ENCODE assay signal across 10 mouse cellular contexts in the genomic region with DNA sequence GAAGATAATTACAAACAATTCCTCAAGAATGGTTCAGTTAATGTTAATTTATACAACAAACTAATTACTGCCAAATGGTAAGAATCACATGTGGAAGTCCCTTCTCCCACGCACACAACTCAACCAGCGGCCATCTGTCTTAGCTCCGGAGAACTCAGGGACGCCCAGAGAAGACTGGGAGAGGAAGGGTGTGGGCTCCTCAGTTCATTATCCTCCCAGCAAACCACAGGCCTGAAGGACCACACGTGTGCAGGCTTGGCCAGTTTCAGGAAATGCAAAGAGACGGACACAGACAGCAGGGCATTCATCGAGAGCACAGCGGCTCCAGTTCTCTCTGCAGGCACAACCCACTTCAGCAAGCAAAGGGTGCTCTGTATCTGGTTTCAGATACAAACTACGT.
DNase-seq lines count a peak whose midpoint lies in the region; ATAC-seq and TF ChIP-seq lines count a peak whose summit lies in the region.
"Had no signal": no experiment of that assay in that cellular context is flagged by ENCODE, and none has a peak within 500 bp of the region (broad histone marks: within the 10 kb centered on the region; RNA-seq: fewer than 3 reads in every experiment).

No protein-coding gene starts in this region.

- H3K27ac ChIP-seq in heart, adult 2 months, result no peak overlapping the region
- H3K27ac ChIP-seq in neural tube, embryonic 11.5 days (ENCODE audit: low read depth, low read length), result no peak overlapping the region
- no peak overlapping the region for H3K27ac ChIP-seq in neural tube, embryonic 15.5 days (replicated peaks)

- peak; percentile 8 to 18 for DNase-seq in heart, postnatal 10 days
- no peak for DNase-seq in heart, adult 2 months
- DNase-seq in neural tube, embryonic 11.5 days (ENCODE audit: low spot score), result peak; percentile 18
- peak; percentile 12 for DNase-seq in left cerebral cortex, adult 11 months (ENCODE audit: low spot score)
- DNase-seq in spleen, postnatal 36 days (ENCODE audit: low spot score in 2 of 2), result no peak
- no peak for DNase-seq in thymus, postnatal 0 days (ENCODE audit: low spot score)
- DNase-seq: heart, postnatal 14 days had no signal

- WGBS in heart, adult 2 months, result 43% methylated on average over 9 of the region's 9 CpGs
- 38% methylated on average over 9 of the region's 9 CpGs for WGBS in neural tube, embryonic 11.5 days
- 50% methylated on average over 9 of the region's 9 CpGs for WGBS in neural tube, embryonic 15.5 days

- H3K36me3 ChIP-seq in heart, adult 2 months (ENCODE audit: control insufficient read depth, insufficient read depth, low read length), result no peaks in the 10 kb centered on the region
- H3K36me3 ChIP-seq in neural tube, embryonic 11.5 days (ENCODE audit: control insufficient read depth, insufficient read depth, low read length), result no peaks in the 10 kb centered on the region
- H3K36me3 ChIP-seq in neural tube, embryonic 15.5 days, result no peaks in the 10 kb centered on the region

- H3K27me3 ChIP-seq in heart, adult 2 months (ENCODE audit: control insufficient read depth, insufficient read depth, low read length), result no peaks in the 10 kb centered on the region
- no peaks in the 10 kb centered on the region for H3K27me3 ChIP-seq in neural tube, embryonic 11.5 days (ENCODE audit: control insufficient read depth, insufficient read depth, low read length)
- no peaks in the 10 kb centered on the region for H3K27me3 ChIP-seq in neural tube, embryonic 15.5 days (replicated peaks)

- no peaks in the 10 kb centered on the region for H3K9me3 ChIP-seq in neural tube, embryonic 11.5 days (ENCODE audit: control insufficient read depth, low read length)
- H3K9me3 ChIP-seq in neural tube, embryonic 15.5 days (replicated peaks), result no peaks in the 10 kb centered on the region

- TF ChIP-seq CTCF in heart, adult 2 months (IDR thresholded peaks at IDR 0.05), result no peak

- intact Hi-C loops in heart, postnatal 10 days (cut with DNase I), result no loop called here
- intact Hi-C loops in heart, adult 2 months (cut with DNase I), result no loop called here

- H3K4me3 ChIP-seq in heart, adult 2 months, result no peak overlapping the region
- no peak overlapping the region for H3K4me3 ChIP-seq in neural tube, embryonic 11.5 days (ENCODE audit: low read depth, low read length)
- H3K4me3 ChIP-seq in neural tube, embryonic 15.5 days (replicated peaks), result no peak overlapping the region
- H3K4me3 ChIP-seq: erythroblast, embryonic 14.5 days had no signal

- TF ChIP-seq POLR2A in heart, adult 2 months (IDR thresholded peaks at IDR 0.05; ENCODE audit: insufficient read depth, low read depth, low read length), result no peak

- H3K79me2 ChIP-seq in heart, adult 2 months (replicated peaks; ENCODE audit: control insufficient read depth, insufficient read depth, low read length), result no peaks in the 10 kb centered on the region

- H3K9ac ChIP-seq in heart, adult 2 months (ENCODE audit: low read depth, low read length), result no peak overlapping the region
- no peak overlapping the region for H3K9ac ChIP-seq in neural tube, embryonic 11.5 days (ENCODE audit: low read length)
- no peak overlapping the region for H3K9ac ChIP-seq in neural tube, embryonic 15.5 days (replicated peaks)

- H3K4me2 ChIP-seq in neural tube, embryonic 11.5 days (ENCODE audit: low read depth), result no peak overlapping the region
- H3K4me2 ChIP-seq in neural tube, embryonic 15.5 days, result no peak overlapping the region

- H3K4me1 ChIP-seq in heart, adult 2 months (ENCODE audit: control insufficient read depth, insufficient read depth, low read length), result peaks cover 1% of the 10 kb centered on the region
- H3K4me1 ChIP-seq in neural tube, embryonic 11.5 days (ENCODE audit: control insufficient read depth, insufficient read depth, low read length), result no peaks in the 10 kb centered on the region
- H3K4me1 ChIP-seq in neural tube, embryonic 15.5 days, result peaks cover 6% of the 10 kb centered on the region; the same call in 1 of the 2 replicates

- no peak for TF ChIP-seq EP300 in heart, adult 2 months (IDR thresholded peaks at IDR 0.05; ENCODE audit: insufficient read depth, low read depth, low read length)

- ATAC-seq in neural tube, embryonic 11.5 days (ENCODE audit: insufficient read depth, low FRiP score, low TSS enrichment), result no peak
- no peak for ATAC-seq in neural tube, embryonic 15.5 days (ENCODE audit: low FRiP score)
- ATAC-seq in megakaryocyte, adult 5-6 weeks (ENCODE audit: poor library complexity, severe bottlenecking), result no peak

Comparison
In these comparisons a context has a peak if more than half of its experiments do, and no peak if none do; other contexts are left out.
1. DNase-seq: peak in heart, postnatal 10 days (2 of 2), neural tube, embryonic 11.5 days (single experiment) and left cerebral cortex, adult 11 months (single experiment); none in heart, adult 2 months (0 of 2), spleen, postnatal 36 days (0 of 2) and thymus, postnatal 0 days (single experiment).